Mouse (Mus musculus): ENCODE data around the gene Pqlc3.

GRCm38 (mm10) chr12:17033464-17033841, 33.2 kb upstream of the Pqlc3 start:
- TF ChIP-seq CTCF (IDR thresholded peaks at IDR 0.05; ENCODE audit: control insufficient read depth, insufficient read depth, insufficient read length) (no peak), FOSL1 (IDR thresholded peaks at IDR 0.05; ENCODE audit: insufficient read depth, low read length, poor library complexity, severe bottlenecking) (no peak), MAX (IDR thresholded peaks at IDR 0.05) (peak; percentile 97), MYOD1 (IDR thresholded peaks at IDR 0.05; ENCODE audit: control insufficient read depth, insufficient read length, low read depth) (peak; percentile 44), USF1 (IDR thresholded peaks at IDR 0.05; ENCODE audit: low read depth) (no peak), MYOG (IDR thresholded peaks at IDR 0.05; ENCODE audit: control insufficient read depth, extremely low read depth, insufficient read length) (no peak)
